Mouse (Mus musculus): ENCODE measurements around the gene Ccn1. TPM values are rescaled to one million over a fixed set of nuclear protein-coding genes. Genes with fewer than 3 reads are reported as not detected.

Ccn1 gene
- not detected in 2 replicates for polyA plus RNA-seq (2012; ENCODE audit: insufficient read depth, insufficient read length, low replicate concordance, missing spikeins)

GRCm38 (mm10) chr3:145649852-145650202, at the start of gene Ccn1:
Ccn1 (minus strand) TSS chr3:145649981.
- H3K4me3 ChIP-seq (ENCODE audit: insufficient read depth, low read depth, low read length) = peak within 1 kb of the TSS; percentile 52
- TF ChIP-seq POLR2A (IDR thresholded peaks at IDR 0.05; ENCODE audit: insufficient read depth, low read depth, low read length) (0 out of 2 replicates have a peak, but pooled peaks have one; percentile 31), CTCF (IDR thresholded peaks at IDR 0.05; ENCODE audit: insufficient read depth, low read depth, low read length) (no peak)
- peaks cover 31% of the 10 kb centered on the region for H3K4me1 ChIP-seq (ENCODE audit: control insufficient read depth, insufficient read depth, low read length)
- under 1% methylated on average over 29 of the region's 29 CpGs for WGBS
- no peak within 1 kb of the TSS for H3K27ac ChIP-seq (ENCODE audit: insufficient read depth, low read depth, low read length)

DNA sequence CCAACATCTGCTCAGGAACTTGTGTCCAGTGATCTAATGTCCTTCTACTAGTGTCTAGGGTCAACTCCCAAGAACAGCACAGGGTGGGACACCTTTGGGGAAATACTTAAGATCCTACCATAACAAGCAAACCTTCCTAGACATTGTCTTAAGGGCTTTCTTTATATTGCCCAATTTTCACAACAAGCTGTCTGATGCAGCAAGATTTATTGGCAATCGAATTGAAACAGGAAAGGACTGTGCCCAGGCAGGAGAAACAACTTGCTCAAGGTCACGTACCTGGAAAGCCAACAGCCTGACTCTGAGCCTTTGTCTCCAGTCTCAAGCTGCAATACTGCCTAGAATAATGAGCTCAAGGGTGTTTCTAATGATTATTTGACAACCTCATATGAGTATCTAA, 43.6 kb upstream of the Ccn1 start:
- Histone ChIP-seq H3K27ac (ENCODE audit: insufficient read depth, low read depth, low read length) (no peak overlapping the region), H3K4me1 (ENCODE audit: control insufficient read depth, insufficient read depth, low read length) (no peaks in the 10 kb centered on the region), H3K4me3 (ENCODE audit: insufficient read depth, low read depth, low read length) (no peak overlapping the region)
- WGBS = 92% methylated on average over 2 of the region's 2 CpGs
- TF ChIP-seq POLR2A (IDR thresholded peaks at IDR 0.05; ENCODE audit: insufficient read depth, low read depth, low read length) = no peak
- no peak for TF ChIP-seq CTCF (IDR thresholded peaks at IDR 0.05; ENCODE audit: insufficient read depth, low read depth, low read length)

DNA sequence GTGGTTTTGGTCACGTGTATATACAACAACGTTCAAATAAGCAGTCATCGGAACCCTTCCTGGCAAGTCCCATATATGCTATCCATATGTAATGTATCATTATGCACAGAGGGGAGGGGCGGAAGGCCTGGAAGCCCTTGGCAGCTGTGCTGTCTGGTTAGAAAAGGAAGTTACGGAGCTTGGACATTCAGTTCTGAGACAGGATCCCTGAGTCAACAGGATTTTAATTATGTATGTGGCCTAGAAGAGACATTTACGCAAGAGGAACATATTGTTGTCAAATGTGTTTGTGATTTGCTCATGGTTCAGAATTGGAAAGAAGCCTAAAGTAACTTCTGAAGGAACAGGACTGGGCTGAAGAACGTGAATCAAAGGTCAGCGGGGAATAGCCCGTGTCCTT, 42.3 kb upstream of the Ccn1 start:
- H3K27ac ChIP-seq (ENCODE audit: insufficient read depth, low read depth, low read length) = no peak overlapping the region
- H3K4me1 ChIP-seq (ENCODE audit: control insufficient read depth, insufficient read depth, low read length) = no peaks in the 10 kb centered on the region
- H3K4me3 ChIP-seq (ENCODE audit: insufficient read depth, low read depth, low read length) = no peak overlapping the region
- 85% methylated on average over 9 of the region's 9 CpGs for WGBS
- TF ChIP-seq POLR2A (IDR thresholded peaks at IDR 0.05; ENCODE audit: insufficient read depth, low read depth, low read length) = no peak

DNA sequence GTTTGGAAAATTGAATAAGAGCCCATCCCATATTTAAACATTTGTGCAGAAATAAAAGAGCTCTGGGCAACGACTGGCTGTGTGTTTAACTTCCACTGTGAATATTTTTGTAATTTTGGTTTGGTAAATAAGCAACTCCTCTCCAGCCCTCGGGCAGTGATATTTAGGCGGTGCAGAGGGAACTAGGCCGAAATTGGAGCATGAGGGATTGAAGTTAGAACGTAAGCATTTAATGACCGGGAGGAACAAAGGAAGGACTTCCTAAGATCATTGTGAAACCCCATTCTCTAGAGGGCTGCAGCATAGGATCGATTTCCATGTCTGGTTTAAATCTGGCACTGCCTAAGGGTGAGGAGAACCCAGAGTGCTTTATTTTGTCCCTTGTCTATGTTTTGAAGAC, 41.6 kb upstream of the Ccn1 start:
- Histone ChIP-seq H3K27ac (ENCODE audit: insufficient read depth, low read depth, low read length) (no peak overlapping the region), H3K4me1 (ENCODE audit: control insufficient read depth, insufficient read depth, low read length) (no peaks in the 10 kb centered on the region), H3K4me3 (ENCODE audit: insufficient read depth, low read depth, low read length) (no peak overlapping the region)
- WGBS = 69% methylated on average over 7 of the region's 7 CpGs
- no peak for TF ChIP-seq CTCF (IDR thresholded peaks at IDR 0.05; ENCODE audit: insufficient read depth, low read depth, low read length)
- no peak for TF ChIP-seq POLR2A (IDR thresholded peaks at IDR 0.05; ENCODE audit: insufficient read depth, low read depth, low read length)

- H3K4me1 ChIP-seq (ENCODE audit: control insufficient read depth, insufficient read depth, low read length) = peaks cover 5% of the 10 kb centered on the region
- no peak overlapping the region for H3K27ac ChIP-seq (ENCODE audit: insufficient read depth, low read depth, low read length)
- TF ChIP-seq POLR2A (IDR thresholded peaks at IDR 0.05; ENCODE audit: insufficient read depth, low read depth, low read length) (no peak), CTCF (IDR thresholded peaks at IDR 0.05; ENCODE audit: insufficient read depth, low read depth, low read length) (no peak)
- 89% methylated on average over 9 of the region's 9 CpGs for WGBS
- H3K4me3 ChIP-seq (ENCODE audit: insufficient read depth, low read depth, low read length) = no peak overlapping the region
Observed at GRCm38 (mm10) chr3:145689271-145689670, 39.5 kb upstream of the Ccn1 start.

- 80% methylated on average over 5 of the region's 5 CpGs for WGBS
- Histone ChIP-seq H3K4me1 (ENCODE audit: control insufficient read depth, insufficient read depth, low read length) (peaks cover 5% of the 10 kb centered on the region), H3K27ac (ENCODE audit: insufficient read depth, low read depth, low read length) (no peak overlapping the region), H3K4me3 (ENCODE audit: insufficient read depth, low read depth, low read length) (no peak overlapping the region)
- TF ChIP-seq POLR2A (IDR thresholded peaks at IDR 0.05; ENCODE audit: insufficient read depth, low read depth, low read length) = no peak
- TF ChIP-seq CTCF (IDR thresholded peaks at IDR 0.05; ENCODE audit: insufficient read depth, low read depth, low read length) = no peak
Observed at GRCm38 (mm10) chr3:145687836-145688235, 38.1 kb upstream of the Ccn1 start.

- H3K4me3 ChIP-seq (ENCODE audit: insufficient read depth, low read depth, low read length) = no peak overlapping the region
- WGBS = 47% methylated on average over 19 of the region's 19 CpGs
- TF ChIP-seq POLR2A (IDR thresholded peaks at IDR 0.05; ENCODE audit: insufficient read depth, low read depth, low read length) (no peak), CTCF (IDR thresholded peaks at IDR 0.05; ENCODE audit: insufficient read depth, low read depth, low read length) (no peak)
- H3K27ac ChIP-seq (ENCODE audit: insufficient read depth, low read depth, low read length) = no peak overlapping the region
- peaks cover 5% of the 10 kb centered on the region for H3K4me1 ChIP-seq (ENCODE audit: control insufficient read depth, insufficient read depth, low read length)
Observed at GRCm38 (mm10) chr3:145684604-145685441, 35.0 kb upstream of the Ccn1 start.

DNA sequence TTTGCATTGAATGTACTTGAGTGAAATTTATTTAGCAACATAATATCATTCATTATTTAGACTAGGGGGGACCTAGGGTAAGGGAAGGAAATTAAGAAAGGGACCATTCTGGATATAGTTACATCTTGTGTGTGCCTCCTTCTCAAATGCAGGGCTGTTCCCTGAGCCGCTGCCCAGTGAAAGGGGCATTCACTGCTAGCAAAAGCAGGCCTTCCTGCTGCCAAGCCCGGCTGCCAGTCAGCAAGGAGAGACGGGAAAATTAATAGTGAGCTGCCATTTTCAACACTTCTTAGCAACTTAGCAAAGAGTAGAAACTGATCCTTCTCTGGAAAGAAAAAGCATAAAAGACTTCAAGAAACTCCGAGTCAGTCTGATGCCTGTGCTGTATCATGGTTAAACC, 34.4 kb upstream of the Ccn1 start:
- peaks cover 5% of the 10 kb centered on the region for H3K4me1 ChIP-seq (ENCODE audit: control insufficient read depth, insufficient read depth, low read length)
- 74% methylated on average over 4 of the region's 4 CpGs for WGBS
- no peak overlapping the region for H3K4me3 ChIP-seq (ENCODE audit: insufficient read depth, low read depth, low read length)
- H3K27ac ChIP-seq (ENCODE audit: insufficient read depth, low read depth, low read length) = no peak overlapping the region
- no peak for TF ChIP-seq POLR2A (IDR thresholded peaks at IDR 0.05; ENCODE audit: insufficient read depth, low read depth, low read length)
- no peak for TF ChIP-seq CTCF (IDR thresholded peaks at IDR 0.05; ENCODE audit: insufficient read depth, low read depth, low read length)

DNA sequence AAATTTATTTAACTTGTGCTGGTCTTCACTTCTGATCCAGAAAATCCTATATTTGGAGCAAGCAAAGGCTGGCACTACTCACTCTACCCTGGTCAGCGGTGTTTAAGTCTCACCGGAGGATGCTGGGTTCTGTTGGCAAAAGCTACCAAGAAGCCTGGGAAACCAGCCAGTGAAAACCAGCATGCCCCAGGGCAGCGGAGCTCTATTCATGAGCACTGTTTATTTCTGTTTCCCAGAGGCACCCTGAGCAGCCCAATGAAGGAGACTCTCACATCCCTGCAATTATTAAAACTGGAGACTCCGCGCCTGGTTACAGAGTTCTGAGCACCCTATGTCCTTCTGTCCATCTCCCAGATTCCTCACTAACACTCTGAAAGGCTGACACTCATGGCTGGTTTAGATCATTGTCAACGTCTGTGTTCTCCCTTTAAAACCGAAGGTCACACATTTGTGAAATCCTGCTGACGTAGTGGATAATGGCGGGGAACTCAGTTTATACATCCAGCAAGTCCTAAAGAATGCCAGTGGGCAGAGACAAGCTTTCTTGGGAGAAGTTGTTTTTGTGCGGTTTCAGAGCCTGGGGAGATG, 31.7 kb upstream of the Ccn1 start:
- WGBS = 30% methylated on average over 10 of the region's 10 CpGs
- TF ChIP-seq CTCF (IDR thresholded peaks at IDR 0.05; ENCODE audit: insufficient read depth, low read depth, low read length) (no peak), POLR2A (IDR thresholded peaks at IDR 0.05; ENCODE audit: insufficient read depth, low read depth, low read length) (no peak)
- Histone ChIP-seq H3K4me3 (ENCODE audit: insufficient read depth, low read depth, low read length) (no peak overlapping the region), H3K27ac (ENCODE audit: insufficient read depth, low read depth, low read length) (peak overlapping the region; percentile 23), H3K4me1 (ENCODE audit: control insufficient read depth, insufficient read depth, low read length) (peaks cover 5% of the 10 kb centered on the region)
